ENCODE assay signal across 12 mouse cellular contexts in genomic region chr9:88366308-88366707, GRCm38 (mm10). TPM values are rescaled to one million over a fixed set of nuclear protein-coding genes. Genes with fewer than 3 reads are reported as not detected.
DNase-seq lines count a peak whose midpoint lies in the region.
"Had no signal": no experiment of that assay in that cellular context is flagged by ENCODE, and none has a peak within 500 bp of the region (broad histone marks: within the 10 kb centered on the region; RNA-seq: fewer than 3 reads in every experiment).

No protein-coding gene starts in this region.

- intact Hi-C loops in heart, postnatal 10 days (cut with DNase I) = no loop called here
- intact Hi-C loops in heart, postnatal 14 days (cut with DNase I) = no loop called here

- DNase-seq in heart, postnatal 10 days = peak; percentile 8 to 24
- DNase-seq in heart, postnatal 14 days = no peak
- DNase-seq in lung, postnatal 25 days (ENCODE audit: low spot score) = peak; percentile 15
- no peak for DNase-seq in lung, postnatal 10 days
- peak; percentile 43 for DNase-seq in induced T-regulatory cell, adult 2 months (ENCODE audit: low read depth)
- peak; percentile 72 for DNase-seq in thymus, postnatal 25 days
- no peak for DNase-seq in urinary bladder, adult 18-20 months (ENCODE audit: low spot score in 2 of 2)
- no peak for DNase-seq in right cerebral cortex, postnatal 36 days (ENCODE audit: low spot score in 2 of 2)
- DNase-seq: cerebellum, adult 11 months; heart, adult 18-20 months; lung, embryonic 14.5 days; midbrain, embryonic 14.5 days had no signal

RNA-seq across cellular contexts. Expression of gene Nt5e, which starts 39.3 kb away (rescaled TPM):
- 10 to 100 TPM; 11.6 to 12.5 TPM for total RNA-seq in heart, postnatal 10 days (2021)
- 10 to 100 TPM; 15.1 to 15.5 TPM for total RNA-seq in heart, postnatal 14 days (2021)

Comparison
In these comparisons a context has a peak if more than half of its experiments do, and no peak if none do; other contexts are left out.
1. DNase-seq: peak in heart, postnatal 10 days (2 of 2), lung, postnatal 25 days (single experiment), induced T-regulatory cell, adult 2 months (single experiment) and thymus, postnatal 25 days (single experiment); none in heart, postnatal 14 days (0 of 2), lung, postnatal 10 days (single experiment), urinary bladder, adult 18-20 months (0 of 2) and right cerebral cortex, postnatal 36 days (0 of 2).